Mouse (Mus musculus) limb, embryonic 14.5 days (tissue): Measurements from ENCODE around the gene Krtap27-1. TPM values are rescaled to one million over a fixed set of nuclear protein-coding genes. Genes with fewer than 3 reads are reported as not detected.

ENCODE experiments used
- ATAC-seq: fragments of 200-750 bp; cut with Nextera tagmentation; 2 replicates; pipeline ENCODE4 v1.8.0; 2017; ENCODE audit warnings: low read depth, moderate number of reproducible peaks, moderate TSS enrichment; ENCODE audit not compliant: low FRiP score
- DNase-seq: peaks from one replicate; pipeline ENCODE4 v3.0.0-alpha.2; 2015; ENCODE audit warnings: low spot score
- H3K27ac ChIP-seq: fragments of 300-500 bp; sonication (generic); replicated peaks from 2 replicates; pipeline ENCODE4 v1.5.1; 2014; ENCODE audit warnings: low read depth, mild to moderate bottlenecking, low read length, moderate library complexity, mixed read lengths
- H3K27me3 ChIP-seq: fragments of 300-500 bp; sonication (generic); 2 replicates; pipeline ENCODE4 v1.6.1; 2014; ENCODE audit warnings: low read length, mixed read lengths; ENCODE audit not compliant: control insufficient read depth, insufficient read depth
- H3K36me3 ChIP-seq: fragments of 300-500 bp; sonication (generic); 2 replicates; pipeline ENCODE4 v1.6.1; 2014; ENCODE audit warnings: mild to moderate bottlenecking, low read length, moderate library complexity, mixed read lengths; ENCODE audit not compliant: control insufficient read depth, insufficient read depth
- H3K4me1 ChIP-seq: fragments of 300-500 bp; sonication (generic); 2 replicates; pipeline ENCODE4 v1.6.1; 2014; ENCODE audit warnings: antibody characterized with exemption, low read length, mixed read lengths; ENCODE audit not compliant: control insufficient read depth, insufficient read depth
- H3K4me2 ChIP-seq: fragments of 300-500 bp; sonication (generic); replicated peaks from 2 replicates; pipeline ENCODE4 v1.6.1; 2014; ENCODE audit warnings: low read depth, mild to moderate bottlenecking, low read length, moderate library complexity; ENCODE audit not compliant: severe bottlenecking
- H3K4me3 ChIP-seq: fragments of 300-500 bp; sonication (generic); replicated peaks from 2 replicates; pipeline ENCODE4 v1.5.1; 2014; ENCODE audit warnings: low read length
- H3K9ac ChIP-seq: fragments of 300-500 bp; sonication (generic); 2 replicates; pipeline ENCODE4 v1.6.1; 2014; ENCODE audit warnings: mild to moderate bottlenecking, low read depth, low read length, moderate library complexity; ENCODE audit not compliant: severe bottlenecking
- H3K9me3 ChIP-seq: fragments of 300-500 bp; sonication (generic); 2 replicates; pipeline ENCODE4 v1.6.1; 2016; ENCODE audit warnings: low read length; ENCODE audit not compliant: control insufficient read depth
- POLR2A ChIP-seq: fragments of 200-500 bp; IDR thresholded peaks from 2 replicates; pipeline ENCODE4 v1.8.0; 2012; ENCODE audit warnings: inconsistent platforms, mild to moderate bottlenecking, moderate library complexity, borderline replicate concordance; ENCODE audit not compliant: insufficient read depth, insufficient read length; ENCODE audit errors: extremely low read depth
- WGBS: fragments of 180-500 bp; shearing (Covaris S2); extraction: QIAGEN DNeasy Blood & Tissue Kit; methylation state at CpG from one replicate; pipeline ENCODE4 v1.1.7; 2014; 5-methylcytosine and 5-hydroxymethylcytosine counted together
- polyA plus RNA-seq, 2 experiments: library from polyadenylated mRNA; depleted of rRNA in 1 of 2; stranded (reverse) in 1 of 2; unstranded in 1 of 2; fragments of >200 nt; fragmentation: Nextera tagmentation in 1 of 2; extraction: Ambion mirVana in 1 of 2; gene quantifications; 2 replicates each; pipeline versions ENCODE4 v1.2.1 to v1.2.3; 2012 to 2014

Gene Krtap27-1
- polyA plus RNA-seq, 2 experiments, result not detected

GRCm38 (mm10) chr16:88651952-88652351, 19.5 kb downstream of the Krtap27-1 start:
- H3K4me2 ChIP-seq, result no peak overlapping the region
- TF ChIP-seq POLR2A, result no peak
- no peaks in the 10 kb centered on the region for H3K27me3 ChIP-seq
- ATAC-seq (no peak), DNase-seq (no peak)
- 67% methylated on average over 2 of the region's 2 CpGs for WGBS
- no peak overlapping the region for H3K4me3 ChIP-seq
- no peak overlapping the region for H3K9ac ChIP-seq
- H3K9me3 ChIP-seq, result no peaks in the 10 kb centered on the region
- no peaks in the 10 kb centered on the region for H3K4me1 ChIP-seq
- H3K36me3 ChIP-seq, result no peaks in the 10 kb centered on the region
- no peak overlapping the region for H3K27ac ChIP-seq

GRCm38 (mm10) chr16:88651082-88651481, 20.4 kb downstream of the Krtap27-1 start:
- Histone ChIP-seq H3K4me1 (no peaks in the 10 kb centered on the region), H3K36me3 (no peaks in the 10 kb centered on the region), H3K4me2 (no peak overlapping the region), H3K27ac (no peak overlapping the region), H3K9me3 (no peaks in the 10 kb centered on the region), H3K9ac (no peak overlapping the region), H3K27me3 (no peaks in the 10 kb centered on the region), H3K4me3 (no peak overlapping the region)
- ATAC-seq (no peak), DNase-seq (no peak)
- 52% methylated on average over 1 of the region's 1 CpGs for WGBS
- no peak for TF ChIP-seq POLR2A

- 86% methylated on average over 10 of the region's 10 CpGs for WGBS
- no peaks in the 10 kb centered on the region for H3K9me3 ChIP-seq
- H3K4me1 ChIP-seq, result no peaks in the 10 kb centered on the region
- no peak for DNase-seq
- H3K36me3 ChIP-seq, result no peaks in the 10 kb centered on the region
- no peak for TF ChIP-seq POLR2A
- H3K27me3 ChIP-seq, result no peaks in the 10 kb centered on the region
- no peak for ATAC-seq
- no peak within 1 kb of the TSS for H3K27ac ChIP-seq
- no peak within 1 kb of the TSS for H3K9ac ChIP-seq
- H3K4me3 ChIP-seq, result no peak within 1 kb of the TSS
- H3K4me2 ChIP-seq, result no peak within 1 kb of the TSS
These were observed 24.1 kb downstream of the Krtap27-1 start, which contains the start of gene Krtap26-1 for GRCm38 (mm10) chr16:88647358-88647846. TSS of gene Krtap26-1 (minus strand) at chr16:88647796.

GRCm38 (mm10) chr16:88646366-88647111, 24.9 kb downstream of the Krtap27-1 start:
- no peaks in the 10 kb centered on the region for H3K27me3 ChIP-seq
- no peak overlapping the region for H3K9ac ChIP-seq
- no peak overlapping the region for H3K27ac ChIP-seq
- no peak for TF ChIP-seq POLR2A
- no peak overlapping the region for H3K4me2 ChIP-seq
- 77% methylated on average over 8 of the region's 8 CpGs for WGBS
- no peaks in the 10 kb centered on the region for H3K9me3 ChIP-seq
- H3K4me1 ChIP-seq, result no peaks in the 10 kb centered on the region
- no peak overlapping the region for H3K4me3 ChIP-seq
- DNase-seq (no peak), ATAC-seq (no peak)
- no peaks in the 10 kb centered on the region for H3K36me3 ChIP-seq

GRCm38 (mm10) chr16:88640053-88640452, 31.4 kb downstream of the Krtap27-1 start:
- H3K9me3 ChIP-seq, result no peaks in the 10 kb centered on the region
- H3K36me3 ChIP-seq, result no peaks in the 10 kb centered on the region
- no peaks in the 10 kb centered on the region; the same call in 1 of the 2 replicates for H3K4me1 ChIP-seq
- H3K4me3 ChIP-seq, result no peak overlapping the region
- DNase-seq, result no peak
- no peak for TF ChIP-seq POLR2A
- H3K27me3 ChIP-seq, result no peaks in the 10 kb centered on the region
- ATAC-seq, result no peak
- no peak overlapping the region for H3K9ac ChIP-seq
- 76% methylated on average over 3 of the region's 3 CpGs for WGBS
- no peak overlapping the region for H3K27ac ChIP-seq
- H3K4me2 ChIP-seq, result no peak overlapping the region
